Mouse (Mus musculus) layer of hippocampus, adult 18-20 months (tissue): Measurements from ENCODE around the gene Shisa6. TPM values are rescaled to one million over a fixed set of nuclear protein-coding genes. Genes with fewer than 3 reads are reported as not detected.
"Not testable (repeated sequence)": the region's sequence is repeated elsewhere in the genome, so short reads cannot be mapped to it uniquely, and the experiment has no call there.

Experiments
- DNase-seq, 2 experiments: peaks; one replicate each; pipeline ENCODE4 v3.0.0; 2022; ENCODE audit warnings: low spot score in 2 of 2
- total RNA-seq, 2 experiments: library from RNA; stranded (reverse); gene quantifications; 2 replicates each; pipeline ENCODE4 v1.2.3; 2021

Gene Shisa6
- total RNA-seq, 2 experiments from 2014 or later: 152 to 163 TPM

- DNase-seq: peak in 1 of 2 experiments; percentile 40
Measured at GRCm38 (mm10) chr11:66487765-66488164, 38.0 kb downstream of the Shisa6 start.

GRCm38 (mm10) chr11:66482501-66482900, 43.3 kb downstream of the Shisa6 start:
- peak; percentile 40 to 46 for DNase-seq

GRCm38 (mm10) chr11:66442631-66443030, 83.1 kb downstream of the Shisa6 start:
- no peak for DNase-seq

- no peak for DNase-seq
Measured at GRCm38 (mm10) chr11:66426129-66426528, 99.6 kb downstream of the Shisa6 start.

- DNase-seq: peak in 1 of 2 experiments; percentile 38
Measured at GRCm38 (mm10) chr11:66418216-66418615, 107.5 kb downstream of the Shisa6 start.

- DNase-seq: not testable (repeated sequence)
Measured at GRCm38 (mm10) chr11:66408721-66409120, 117.0 kb downstream of the Shisa6 start.

GRCm38 (mm10) chr11:66400036-66400435, 125.7 kb downstream of the Shisa6 start:
- DNase-seq: no peak

- no peak for DNase-seq
Measured at GRCm38 (mm10) chr11:66387561-66387960, 138.2 kb downstream of the Shisa6 start.

- DNase-seq: peak in 1 of 2 experiments; percentile 37
Measured at GRCm38 (mm10) chr11:66371796-66372195, 154.0 kb downstream of the Shisa6 start.

- no peak for DNase-seq
Measured at GRCm38 (mm10) chr11:66369764-66370163, 156.0 kb downstream of the Shisa6 start.

- DNase-seq: no peak
Measured at GRCm38 (mm10) chr11:66366809-66367685, 158.7 kb downstream of the Shisa6 start.

GRCm38 (mm10) chr11:66359811-66360210, 166.0 kb downstream of the Shisa6 start:
- no peak for DNase-seq

- no peak for DNase-seq
Measured at GRCm38 (mm10) chr11:66344822-66345221, 180.9 kb downstream of the Shisa6 start.

GRCm38 (mm10) chr11:66336313-66336712, 189.5 kb downstream of the Shisa6 start:
- DNase-seq: peak in 1 of 2 experiments; percentile 62

- peak; percentile 26 to 42 for DNase-seq
Measured at GRCm38 (mm10) chr11:66312764-66313163, 213.0 kb downstream of the Shisa6 start.

GRCm38 (mm10) chr11:66304396-66304795, 221.4 kb downstream of the Shisa6 start:
- peak in 1 of 2 experiments; percentile 36 for DNase-seq

GRCm38 (mm10) chr11:66274707-66275081, 251.1 kb downstream of the Shisa6 start:
- DNase-seq: no peak

GRCm38 (mm10) chr11:66273904-66274706, 251.7 kb downstream of the Shisa6 start:
- DNase-seq: peak in 1 of 2 experiments; percentile 58

GRCm38 (mm10) chr11:66267029-66267428, 258.7 kb downstream of the Shisa6 start:
- no peak for DNase-seq

- DNase-seq: no peak
Measured at GRCm38 (mm10) chr11:66265336-66265990, 260.3 kb downstream of the Shisa6 start.

- no peak for DNase-seq
Measured at GRCm38 (mm10) chr11:66260205-66260604, 265.6 kb downstream of the Shisa6 start.
